Mouse (Mus musculus) stomach, embryonic 15.5 days (tissue): Measurements from ENCODE around the gene Gnb2. TPM values are rescaled to one million over a fixed set of nuclear protein-coding genes. Genes with fewer than 3 reads are reported as not detected.
A peak's percentile ranks its signal among the peaks of the same experiment; 100 is the strongest.

Experiments
- ATAC-seq: fragments of 200-750 bp; cut with Nextera tagmentation; 2 replicates; pipeline ENCODE4 v1.8.0; 2017; ENCODE audit warnings: low read depth, moderate number of reproducible peaks, moderate TSS enrichment; ENCODE audit not compliant: insufficient read depth, low FRiP score
- H3K27ac ChIP-seq: fragments of 300-500 bp; sonication (generic); 2 replicates; pipeline ENCODE4 v1.5.1; 2015; ENCODE audit warnings: mild to moderate bottlenecking, inconsistent platforms
- H3K27me3 ChIP-seq: fragments of 300-500 bp; sonication (generic); replicated peaks from 2 replicates; pipeline ENCODE4 v1.6.1; 2015; ENCODE audit warnings: inconsistent platforms
- H3K36me3 ChIP-seq: fragments of 300-500 bp; sonication (generic); 2 replicates; pipeline ENCODE4 v1.6.1; 2015; ENCODE audit warnings: inconsistent platforms
- H3K4me1 ChIP-seq: fragments of 300-500 bp; sonication (generic); 2 replicates; pipeline ENCODE4 v1.6.1; 2015; ENCODE audit warnings: inconsistent platforms
- H3K4me2 ChIP-seq: fragments of 300-500 bp; sonication (generic); 2 replicates; pipeline ENCODE4 v1.6.1; 2015; ENCODE audit warnings: mild to moderate bottlenecking, inconsistent platforms
- H3K4me3 ChIP-seq: fragments of 300-500 bp; sonication (generic); replicated peaks from 2 replicates; pipeline ENCODE4 v1.5.1; 2015; ENCODE audit warnings: inconsistent platforms
- H3K9ac ChIP-seq: fragments of 300-500 bp; sonication (generic); 2 replicates; pipeline ENCODE4 v1.6.1; 2015; ENCODE audit warnings: inconsistent platforms
- H3K9me3 ChIP-seq: fragments of 300-500 bp; sonication (generic); 2 replicates; pipeline ENCODE4 v1.6.1; 2016; ENCODE audit warnings: inconsistent platforms
- WGBS: fragments of 180-500 bp; shearing (Covaris S2); methylation state at CpG from one replicate; pipeline ENCODE4 v1.1.7; 2015; 5-methylcytosine and 5-hydroxymethylcytosine counted together
- microRNA-seq: library from miRNA; unstranded; fragments of <30 nt; microRNA quantifications from one replicate; pipeline ENCODE4, GENCODE M21; 2016
- polyA plus RNA-seq: library from polyadenylated mRNA; unstranded; fragments of >200 nt; fragmentation: Nextera tagmentation; extraction: Ambion mirVana; gene quantifications from 2 replicates; pipeline ENCODE4 v1.2.1, GENCODE M21; 2015

The Gnb2 gene
- polyA plus RNA-seq, 1 experiment from 2014 or later: 359 TPM

GRCm38 (mm10) chr5:137485851-137486155 lies 47.5 kb downstream of the Gnb2 start:
- peak overlapping the region; percentile 44 for H3K4me2 ChIP-seq
- H3K36me3 ChIP-seq: no peaks in the 10 kb centered on the region
- H3K9me3 ChIP-seq: no peaks in the 10 kb centered on the region
- peaks cover 11% of the 10 kb centered on the region; the same call in 1 of the 2 replicates for H3K4me1 ChIP-seq
- 1% methylated on average over 17 of the region's 17 CpGs for WGBS
- H3K9ac ChIP-seq: no peak overlapping the region
- peak overlapping the region; percentile 23 for H3K4me3 ChIP-seq
- no peak for ATAC-seq
- no peak overlapping the region for H3K27ac ChIP-seq
- peaks cover 14% of the 10 kb centered on the region for H3K27me3 ChIP-seq

GRCm38 (mm10) chr5:137485071-137485850 lies 48.0 kb downstream of the Gnb2 start:
- Histone ChIP-seq H3K4me2 (peak overlapping the region; percentile 44), H3K4me3 (peak overlapping the region; percentile 23), H3K27ac (no peak overlapping the region), H3K36me3 (no peaks in the 10 kb centered on the region), H3K9ac (no peak overlapping the region), H3K27me3 (peaks cover 14% of the 10 kb centered on the region), H3K9me3 (no peaks in the 10 kb centered on the region), H3K4me1 (peaks cover 11% of the 10 kb centered on the region; the same call in 1 of the 2 replicates)
- 11% methylated on average over 30 of the region's 30 CpGs for WGBS
- no peak for ATAC-seq

- Histone ChIP-seq H3K9me3 (no peaks in the 10 kb centered on the region), H3K27me3 (peaks cover 14% of the 10 kb centered on the region), H3K27ac (no peak overlapping the region), H3K4me3 (no peak overlapping the region), H3K4me2 (no peak overlapping the region), H3K36me3 (no peaks in the 10 kb centered on the region), H3K9ac (no peak overlapping the region), H3K4me1 (peaks cover 11% of the 10 kb centered on the region; the same call in 1 of the 2 replicates)
- no peak for ATAC-seq
- WGBS: 34% methylated on average over 8 of the region's 8 CpGs
These were observed 51.4 kb downstream of the Gnb2 start for GRCm38 (mm10) chr5:137481897-137482296.

- H3K27me3 ChIP-seq: peaks cover 11% of the 10 kb centered on the region; the same call in 1 of the 2 replicates
- H3K9ac ChIP-seq: no peak overlapping the region
- peaks cover 11% of the 10 kb centered on the region; the same call in 1 of the 2 replicates for H3K4me1 ChIP-seq
- H3K27ac ChIP-seq: no peak overlapping the region
- ATAC-seq: no peak
- no peaks in the 10 kb centered on the region for H3K9me3 ChIP-seq
- no peak overlapping the region for H3K4me3 ChIP-seq
- H3K4me2 ChIP-seq: no peak overlapping the region
- H3K36me3 ChIP-seq: no peaks in the 10 kb centered on the region
These were observed 52.2 kb downstream of the Gnb2 start for GRCm38 (mm10) chr5:137481138-137481537.

Small RNA genes lying within 50 kb of the gene (microRNA-seq; reads per million reads assigned to microRNA genes)
- 0.58 reads per million for gene Mir6418

Other genes with a start within 250 kb of the Gnb2 start
- 9.8 and 12.3 TPM in 2 replicates for gene Ache, start 246.0 kb downstream of the Gnb2 start, polyA plus RNA-seq
- gene Ufsp1, start 238.9 kb downstream of the Gnb2 start, polyA plus RNA-seq: 7.8 and 8.7 TPM in 2 replicates
- gene Srrt, start 225.8 kb downstream of the Gnb2 start, polyA plus RNA-seq: 113 and 122 TPM in 2 replicates
- gene Trip6, start 219.1 kb downstream of the Gnb2 start, polyA plus RNA-seq: 73.2 and 73.4 TPM in 2 replicates
- gene Slc12a9, start 199.9 kb downstream of the Gnb2 start, polyA plus RNA-seq: 13.0 and 14.5 TPM in 2 replicates
- gene Ephb4, start 183.4 kb downstream of the Gnb2 start, polyA plus RNA-seq: 35.5 and 41.4 TPM in 2 replicates
- 0.72 and 0.94 TPM in 2 replicates for gene Zan, start 56.4 kb downstream of the Gnb2 start, polyA plus RNA-seq
- 52.4 and 54.6 TPM in 2 replicates for gene Pop7, start 31.0 kb downstream of the Gnb2 start, polyA plus RNA-seq
- 10.2 and 12.2 TPM in 2 replicates for gene Gigyf1, start 15.0 kb downstream of the Gnb2 start, polyA plus RNA-seq
- gene Epo, start 268 bp downstream of the Gnb2 start, polyA plus RNA-seq: not detected in 2 replicates
- 4.5 and 5.1 TPM in 2 replicates for gene Actl6b, start 20.0 kb upstream of the Gnb2 start, polyA plus RNA-seq
- 2.2 and 4.7 TPM in 2 replicates for gene Tfr2, start 36.3 kb upstream of the Gnb2 start, polyA plus RNA-seq
- 30.6 TPM in 2 replicates for gene Mospd3, start 67.5 kb upstream of the Gnb2 start, polyA plus RNA-seq
- gene Pcolce, start 80.3 kb upstream of the Gnb2 start, polyA plus RNA-seq: 112 and 115 TPM in 2 replicates
- gene Fbxo24, start 95.5 kb upstream of the Gnb2 start, polyA plus RNA-seq: 0.13 and 0.26 TPM in 2 replicates
- 36.0 and 38.5 TPM in 2 replicates for gene Lrch4, start 95.6 kb upstream of the Gnb2 start, polyA plus RNA-seq
- gene Gm20605, start 95.7 kb upstream of the Gnb2 start, polyA plus RNA-seq: 6.6 and 9.4 TPM in 2 replicates
- 5.8 and 8.9 TPM in 2 replicates for gene Sap25, start 107.8 kb upstream of the Gnb2 start, polyA plus RNA-seq
- 0.06 and 0.09 TPM in 2 replicates for gene Irs3, start 112.2 kb upstream of the Gnb2 start, polyA plus RNA-seq
- gene Agfg2, start 151.2 kb upstream of the Gnb2 start, polyA plus RNA-seq: 18.1 and 23.1 TPM in 2 replicates
- 2.7 and 2.9 TPM in 2 replicates for gene Nyap1, start 208.1 kb upstream of the Gnb2 start, polyA plus RNA-seq
- 130 and 138 TPM in 2 replicates for gene Tsc22d4, start 212.2 kb upstream of the Gnb2 start, polyA plus RNA-seq
- 22.5 and 26.2 TPM in 2 replicates for gene Ppp1r35, start 245.3 kb upstream of the Gnb2 start, polyA plus RNA-seq